Mouse (Mus musculus) urinary bladder, postnatal 10 days (tissue): ENCODE measurements around the gene Acot6.

ENCODE experiments used
- DNase-seq: peaks from one replicate; pipeline ENCODE4 v3.0.0; 2022; ENCODE audit warnings: low spot score

Gene Acot6

DNA sequence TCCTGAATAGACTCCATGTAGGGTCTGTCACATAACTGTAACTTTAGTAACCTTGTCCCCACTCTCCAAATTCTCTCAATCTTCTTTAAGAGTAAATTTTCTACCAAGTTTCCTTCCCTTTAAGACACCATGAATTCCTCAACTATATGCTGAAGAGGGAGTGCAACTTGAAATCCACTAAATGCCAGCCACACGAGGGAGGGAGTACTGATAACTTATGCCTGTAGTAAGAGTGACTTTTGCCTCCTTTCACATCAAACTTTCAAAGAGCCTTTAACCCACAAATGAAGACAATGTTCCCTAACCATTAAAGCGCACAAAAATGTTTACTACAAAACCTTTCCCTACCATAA lies 1.0 kb downstream of the Acot6 start:
- no peak for DNase-seq

DNA sequence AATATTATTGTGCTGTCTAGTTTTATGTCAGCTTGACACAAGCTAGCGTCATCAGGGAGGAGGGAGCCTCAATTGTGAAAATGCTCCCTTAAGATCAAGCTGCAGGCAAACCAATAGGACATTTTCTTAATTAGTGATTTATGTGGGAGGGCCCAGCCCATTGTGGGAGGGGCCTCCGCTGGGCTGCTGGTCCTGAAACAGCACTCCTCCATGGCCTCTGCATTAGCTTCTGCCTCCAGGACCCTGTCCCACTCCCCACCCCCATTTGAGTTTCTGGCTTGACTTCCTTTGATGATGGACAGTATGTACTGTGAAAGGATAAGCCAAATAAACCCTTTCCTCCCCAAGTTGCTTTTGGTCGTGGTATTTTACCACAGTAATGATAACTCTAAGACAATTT lies 6.6 kb downstream of the Acot6 start:
- DNase-seq = no peak

DNA sequence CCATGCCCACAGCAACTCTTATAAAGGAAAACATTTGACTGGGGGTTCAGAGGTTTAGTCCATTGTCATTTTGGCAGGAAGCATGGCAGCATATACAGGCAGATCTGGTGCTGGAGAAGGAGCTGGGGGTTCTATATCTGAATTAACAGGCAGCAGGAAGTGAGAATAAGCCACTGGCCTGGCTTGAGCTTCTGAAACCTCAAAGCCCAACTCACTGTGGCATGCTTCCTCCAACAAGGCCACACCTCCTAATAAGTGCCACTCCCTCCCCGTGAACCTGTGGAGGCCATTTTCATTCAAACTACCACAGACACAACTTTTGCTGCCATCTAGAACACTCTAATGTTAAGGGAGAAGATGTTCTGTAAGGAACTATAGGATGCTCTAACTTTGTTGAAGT lies 7.2 kb downstream of the Acot6 start:
- no peak for DNase-seq

DNA sequence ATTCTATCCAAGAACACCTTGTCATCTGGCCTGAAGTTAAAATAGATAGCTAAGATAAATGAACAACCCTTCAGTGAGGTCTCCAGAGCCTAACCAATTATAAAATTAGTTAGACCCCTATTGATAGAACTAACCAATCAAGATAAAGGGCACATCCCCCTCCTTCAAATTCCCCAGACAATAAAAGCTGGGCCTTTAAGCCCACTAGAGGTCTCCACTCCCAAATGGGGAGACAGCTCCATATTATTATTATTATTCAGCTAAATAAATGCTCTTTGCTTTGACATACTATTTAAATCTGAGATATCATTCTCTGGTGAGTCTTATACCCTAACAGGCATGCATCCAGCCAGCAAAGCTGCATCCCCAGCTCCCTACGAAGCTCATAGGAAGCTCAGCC lies 9.5 kb downstream of the Acot6 start:
- no peak for DNase-seq

DNA sequence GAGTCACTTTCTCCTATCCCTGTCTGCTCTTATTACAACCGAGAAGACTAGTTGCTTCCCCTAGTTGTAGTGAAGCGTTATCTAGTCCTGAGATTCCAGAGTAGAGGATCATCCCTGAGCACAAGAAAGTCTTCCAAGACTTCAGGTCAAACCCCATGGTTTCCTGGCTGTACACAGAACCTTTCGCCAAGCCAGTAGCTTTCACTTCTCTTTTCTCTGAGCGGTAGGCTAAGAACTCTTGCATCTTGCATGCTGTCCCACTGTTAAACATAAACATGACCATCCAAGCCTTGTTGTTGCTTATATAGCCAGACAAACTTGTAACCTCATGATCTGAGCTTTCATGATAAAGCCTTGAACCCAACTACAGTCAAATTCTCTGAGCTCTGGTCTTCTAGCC lies 10.4 kb downstream of the Acot6 start:
- no peak for DNase-seq

DNA sequence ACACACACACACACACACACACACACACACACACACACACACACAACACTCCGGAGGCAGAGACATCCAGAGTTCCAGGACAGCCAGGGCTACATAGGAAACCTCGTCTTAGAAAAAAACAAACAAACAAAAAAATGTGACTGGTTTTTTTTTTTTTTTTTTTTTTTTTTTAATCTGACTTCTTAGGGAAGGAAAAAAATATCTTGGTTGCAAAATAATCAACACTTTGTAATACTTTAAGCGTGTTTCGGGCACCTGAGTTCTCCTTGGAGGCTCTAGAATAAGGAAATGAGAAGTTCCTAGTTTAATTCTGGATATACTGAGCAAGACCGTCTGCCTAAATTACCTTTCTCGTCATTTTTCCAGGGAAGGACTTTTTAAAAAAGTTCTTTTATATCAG lies 13.2 kb downstream of the Acot6 start:
- DNase-seq = no peak

DNA sequence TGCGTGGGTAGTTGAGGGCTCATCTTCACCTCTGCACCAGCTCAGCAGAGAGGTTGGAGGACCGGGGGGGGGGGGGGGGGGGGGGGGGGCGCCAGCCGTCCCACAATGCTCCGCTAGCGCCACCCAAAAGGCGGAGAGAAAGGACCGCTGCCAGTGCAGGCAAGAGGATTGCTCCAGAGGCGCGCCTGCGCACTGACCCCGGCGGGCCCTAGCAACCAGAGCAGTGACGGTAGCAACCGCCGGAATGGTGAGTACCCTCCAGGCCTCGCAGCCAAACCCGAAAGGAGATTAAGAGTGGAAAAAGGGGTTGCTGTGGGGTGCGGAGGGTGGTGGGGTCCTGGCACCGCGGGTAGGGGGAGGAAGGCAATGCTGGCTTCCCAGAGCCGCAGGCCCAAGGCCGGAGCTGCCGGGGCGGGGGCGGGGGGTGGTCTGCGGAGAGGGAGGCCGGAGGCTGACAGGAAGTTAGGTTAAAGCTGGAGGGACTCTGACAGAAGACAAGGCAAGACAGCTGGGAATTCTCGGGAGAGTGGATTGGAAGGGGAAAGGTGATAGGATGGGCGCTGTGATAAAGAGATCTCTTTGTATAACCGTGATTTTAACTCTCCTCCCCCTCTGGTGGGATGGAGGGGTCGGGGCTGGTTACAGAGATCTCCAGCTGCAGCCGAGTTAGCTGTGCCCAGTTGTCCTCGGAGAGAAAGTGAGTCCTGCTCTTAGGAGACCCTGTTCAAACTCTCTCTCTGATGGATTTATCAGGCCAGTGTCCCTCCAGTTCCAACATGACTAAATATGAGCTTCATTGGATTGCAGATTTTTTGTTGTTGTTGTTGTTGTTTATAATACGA lies 13.9 kb downstream of the Acot6 start, which contains the start of gene Dnal1:
TSS of gene Dnal1 (plus strand) at position 214 of the 842 bp plus-strand sequence.
- DNase-seq = peak; percentile 63

DNA sequence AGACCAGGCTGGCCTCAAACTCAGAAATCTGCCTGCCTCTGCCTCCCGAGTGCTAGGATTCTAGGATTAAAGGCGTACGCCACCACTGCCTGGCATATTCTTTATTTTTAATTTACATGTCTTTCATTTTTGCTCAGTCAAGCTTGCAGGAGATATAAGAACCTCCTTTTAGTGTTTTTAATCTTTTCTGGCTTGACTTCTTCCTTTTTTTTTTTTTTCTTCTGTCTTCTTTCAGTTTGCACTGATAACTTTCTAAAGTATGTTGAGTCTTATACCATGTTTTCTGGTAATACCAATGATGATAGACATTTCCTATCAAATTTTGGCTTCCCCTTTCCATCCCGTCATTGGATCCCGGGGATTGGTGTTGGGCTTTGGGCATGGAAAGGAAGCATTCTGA lies 19.1 kb downstream of the Acot6 start:
- DNase-seq = no peak

DNA sequence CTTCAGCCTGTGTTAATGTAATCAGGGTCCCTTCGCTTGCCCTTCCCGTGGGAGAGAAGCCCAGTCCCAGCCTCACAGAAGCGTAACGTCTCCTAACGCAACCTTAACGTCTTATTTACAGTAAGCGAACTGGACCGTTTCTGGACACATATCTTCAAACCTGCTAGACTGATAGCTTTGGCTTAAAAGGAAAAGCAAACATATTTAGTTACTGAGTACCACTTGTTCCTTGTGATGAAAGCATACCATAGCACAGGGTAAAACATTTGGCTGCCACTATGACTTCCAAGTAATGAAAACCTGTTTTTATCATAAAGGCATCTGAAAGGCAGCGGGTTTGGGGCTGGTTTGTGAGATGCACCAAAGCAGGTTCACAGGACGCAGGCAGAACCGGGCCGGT lies 25.4 kb downstream of the Acot6 start:
- DNase-seq = no peak

DNA sequence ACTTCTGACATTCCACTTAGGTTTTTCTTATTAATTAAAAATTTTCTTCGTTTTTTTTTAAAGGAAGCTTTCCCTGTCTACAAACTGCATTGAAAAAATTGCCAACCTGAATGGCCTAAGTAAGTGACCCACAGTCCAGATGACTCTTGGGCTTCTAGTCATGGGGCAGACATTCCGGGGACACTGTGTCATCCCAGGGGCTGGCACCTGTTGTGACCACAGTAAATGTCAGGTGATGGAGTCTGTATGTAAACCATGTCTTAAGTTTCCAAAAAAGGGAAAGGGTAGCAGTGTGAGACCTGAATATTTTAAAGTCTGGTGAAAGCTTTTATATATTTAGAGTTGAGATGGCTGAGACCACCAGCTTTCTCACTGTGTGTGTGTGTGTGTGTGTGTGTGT lies 26.4 kb downstream of the Acot6 start:
- no peak for DNase-seq

DNA sequence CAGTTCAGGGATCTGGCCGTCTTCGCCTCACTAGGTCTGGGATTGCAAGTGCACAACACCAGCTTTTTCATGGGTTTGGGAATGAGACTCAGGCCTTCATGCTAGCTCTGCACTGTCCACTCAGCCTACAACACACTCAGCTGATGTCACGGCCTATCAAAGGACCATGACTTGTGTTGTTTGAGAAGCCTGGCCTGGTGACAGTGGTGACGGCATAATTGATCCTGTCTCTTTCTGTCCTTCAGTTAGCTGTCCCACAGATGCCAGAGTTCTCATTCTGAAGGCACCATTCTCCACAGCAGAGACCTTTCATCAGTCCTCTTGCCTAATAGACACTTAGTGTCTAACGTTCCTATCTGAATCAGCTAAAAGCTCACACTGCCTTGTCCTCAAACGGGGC lies 28.1 kb downstream of the Acot6 start:
- no peak for DNase-seq

DNA sequence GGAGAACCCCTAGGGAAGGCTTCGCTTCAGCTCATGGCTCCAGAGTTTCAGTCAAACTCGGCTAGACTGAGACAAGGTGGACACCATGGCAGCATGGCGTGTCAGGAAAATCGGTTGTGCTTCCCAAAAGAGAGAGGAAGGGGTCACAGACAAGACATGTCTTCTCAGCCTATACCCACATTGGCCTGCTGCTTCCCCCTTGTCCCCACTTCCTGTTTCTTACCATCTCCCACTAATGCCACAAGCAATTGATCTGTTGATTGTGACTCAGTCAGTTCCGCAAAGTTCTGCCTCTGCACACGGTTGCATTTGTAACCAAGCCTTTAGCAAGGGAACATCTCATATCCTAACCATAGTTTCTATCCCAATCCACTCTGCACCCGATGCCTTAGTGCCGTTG lies 29.5 kb downstream of the Acot6 start:
- DNase-seq = no peak

DNA sequence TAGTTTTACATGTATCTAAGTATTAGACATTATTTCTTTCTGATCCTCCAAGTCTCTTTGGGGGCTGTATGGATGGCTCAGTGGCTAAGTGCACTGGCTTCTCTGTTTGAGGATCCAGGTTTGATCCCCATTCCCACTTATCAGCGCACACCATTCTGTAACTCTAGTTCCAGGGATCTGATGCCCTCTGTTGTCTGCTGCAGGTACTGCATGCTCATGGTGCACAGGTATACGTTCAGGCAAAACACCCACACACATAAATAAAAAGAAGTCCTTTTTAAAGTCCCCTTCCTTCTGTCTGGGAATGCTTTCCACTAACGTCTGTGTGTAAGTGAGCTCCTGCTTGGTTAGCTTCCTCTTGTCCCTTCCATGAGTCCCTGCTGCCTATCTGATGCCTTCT lies 31.8 kb downstream of the Acot6 start:
- DNase-seq = no peak

DNA sequence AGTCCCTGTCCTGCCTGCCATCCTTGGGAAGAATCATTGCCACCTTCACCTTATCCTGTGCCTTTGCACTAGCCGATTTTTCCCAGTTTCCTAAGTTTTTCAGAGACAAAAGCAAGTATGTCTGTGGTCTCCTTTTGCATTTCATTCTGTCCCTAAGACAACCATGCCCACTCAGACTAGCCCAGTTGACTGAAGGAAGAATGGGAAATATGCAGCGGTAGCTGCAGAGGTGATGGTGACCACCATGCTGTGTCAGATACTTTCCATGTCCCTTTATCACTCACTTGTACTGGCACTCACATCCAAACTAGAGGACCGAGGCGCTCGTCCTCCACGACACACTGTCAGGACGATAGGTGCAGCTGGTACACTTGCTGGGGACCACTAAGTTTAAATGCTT lies 36.7 kb downstream of the Acot6 start:
- no peak for DNase-seq

DNA sequence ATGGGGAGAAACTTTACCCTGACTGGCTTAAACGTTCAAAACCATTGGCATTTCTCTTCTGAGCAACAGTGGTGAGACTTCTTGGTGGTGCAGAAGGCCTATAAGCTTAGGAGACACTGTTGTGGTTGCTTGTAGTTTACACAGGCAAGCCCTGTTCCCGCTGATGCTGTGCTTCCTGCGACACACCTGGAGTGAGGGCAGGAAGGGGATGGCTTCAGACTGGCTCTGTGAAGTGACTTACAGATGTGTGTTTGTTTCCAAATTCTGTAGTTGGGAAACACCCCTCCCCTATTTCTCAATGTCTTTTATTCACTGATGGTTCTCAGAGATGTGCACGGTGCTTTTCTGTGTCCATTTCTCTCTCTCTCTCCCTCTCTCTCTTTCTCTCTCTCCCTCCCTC lies 39.7 kb downstream of the Acot6 start:
- no peak for DNase-seq

DNA sequence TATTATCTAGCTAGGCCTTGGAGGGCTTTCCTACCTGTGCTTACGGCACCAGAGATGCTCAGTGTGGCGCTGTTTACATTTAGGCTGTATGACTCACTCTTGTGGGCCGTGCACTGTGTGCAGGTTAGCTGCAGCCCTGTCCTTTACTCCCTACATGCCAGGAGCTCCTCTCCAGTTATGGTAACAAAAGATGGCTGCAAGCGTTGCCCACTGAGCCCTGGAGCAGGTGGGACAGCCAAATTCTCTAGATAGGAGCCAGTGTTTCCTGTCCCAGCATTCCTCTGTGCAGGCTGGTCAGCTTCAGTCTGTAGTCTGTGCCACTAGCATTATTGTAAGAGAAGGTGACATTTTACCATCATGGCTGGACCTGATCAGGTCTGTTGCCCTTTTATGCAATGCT lies 40.8 kb downstream of the Acot6 start:
- DNase-seq = no peak

DNA sequence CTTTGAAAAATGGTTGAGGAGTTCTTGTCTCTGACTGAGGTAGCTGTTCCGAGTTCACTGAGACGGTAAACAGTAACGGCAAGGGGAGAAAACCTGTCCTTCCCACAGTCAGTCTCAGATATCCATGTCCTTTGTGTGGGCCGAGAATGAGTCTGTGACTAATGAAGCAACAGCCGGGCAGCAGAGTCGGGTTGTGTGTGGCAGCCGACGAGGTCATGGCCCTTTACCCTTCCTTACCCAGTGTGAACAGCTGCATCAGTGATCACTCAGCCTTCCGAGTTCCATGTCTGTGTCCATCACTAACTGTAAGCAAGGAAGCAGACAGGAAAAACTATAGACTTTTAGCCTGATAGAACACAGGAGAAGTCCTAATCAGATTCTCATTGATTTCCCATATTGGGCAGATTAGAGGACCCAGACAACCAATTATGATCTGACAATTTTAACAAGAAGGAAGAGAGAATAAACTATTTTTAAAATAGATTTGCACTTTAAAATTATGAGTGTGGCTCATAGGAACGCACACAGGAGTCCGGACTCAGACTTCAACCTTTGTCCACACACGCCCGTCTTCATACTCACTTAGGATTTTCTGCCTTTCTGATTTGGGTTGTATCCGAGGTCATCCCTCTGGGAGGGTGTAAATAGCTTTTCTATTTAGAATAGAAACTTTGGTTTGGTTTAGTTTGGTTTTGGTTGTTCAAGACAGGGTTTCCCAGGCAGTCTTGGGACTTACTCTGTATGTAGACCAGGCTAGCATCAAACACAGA lies 42.0 kb downstream of the Acot6 start:
- no peak for DNase-seq

DNA sequence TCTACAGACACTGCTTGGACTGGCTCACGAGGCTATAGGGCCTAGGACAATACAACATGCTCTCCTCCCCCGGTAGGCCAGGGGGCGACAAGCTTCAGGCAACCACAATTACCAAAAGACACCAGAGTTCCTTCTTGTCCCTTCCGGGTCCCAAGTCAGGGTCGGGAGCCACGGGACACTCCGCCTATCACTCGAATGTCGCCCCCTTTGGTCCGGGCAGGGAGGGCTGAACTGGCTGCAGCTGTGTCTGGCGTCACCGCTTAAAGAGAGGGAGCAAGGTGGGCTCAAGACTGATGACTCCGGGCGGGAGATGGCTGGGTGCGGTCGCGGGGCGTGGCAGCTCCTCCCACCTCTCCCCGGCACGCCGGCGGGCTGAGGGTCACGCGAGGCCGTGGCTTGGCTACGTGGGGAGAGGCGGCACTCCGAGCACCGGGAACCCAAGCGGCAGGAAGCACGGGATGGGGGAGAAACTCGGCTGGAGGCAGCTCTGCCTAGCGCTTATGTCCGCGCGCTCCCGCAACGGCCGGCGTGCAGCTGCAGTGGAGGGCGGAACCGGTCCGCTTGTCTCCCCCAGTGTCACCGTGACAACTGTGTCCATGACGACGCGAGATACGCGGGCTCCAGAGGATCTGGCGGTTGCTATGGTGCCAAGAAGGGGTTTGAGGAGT lies 47.6 kb downstream of the Acot6 start, which contains the start of gene Pnma1:
TSS of gene Pnma1 (minus strand) at position 536 of the 668 bp plus-strand sequence.
- no peak for DNase-seq

DNA sequence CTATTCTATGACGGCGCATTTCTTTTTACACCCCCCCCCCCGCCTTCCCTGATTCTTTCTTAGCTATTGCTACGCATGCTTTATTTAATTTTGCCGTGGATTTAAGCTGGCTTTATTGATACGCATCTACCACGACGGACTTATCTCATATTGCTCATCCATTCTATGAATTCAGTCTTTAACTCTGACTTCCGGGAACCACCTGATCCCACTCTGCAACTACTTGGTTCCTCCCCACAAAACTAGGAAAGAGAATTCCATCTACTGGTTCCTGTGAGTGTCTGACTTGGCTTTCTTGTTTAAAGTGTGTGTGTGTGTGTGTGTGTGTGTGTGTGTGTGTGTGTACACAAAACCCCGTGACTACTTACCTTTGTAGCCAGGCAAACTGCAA lies 48.2 kb downstream of the Acot6 start:
- no peak for DNase-seq

DNA sequence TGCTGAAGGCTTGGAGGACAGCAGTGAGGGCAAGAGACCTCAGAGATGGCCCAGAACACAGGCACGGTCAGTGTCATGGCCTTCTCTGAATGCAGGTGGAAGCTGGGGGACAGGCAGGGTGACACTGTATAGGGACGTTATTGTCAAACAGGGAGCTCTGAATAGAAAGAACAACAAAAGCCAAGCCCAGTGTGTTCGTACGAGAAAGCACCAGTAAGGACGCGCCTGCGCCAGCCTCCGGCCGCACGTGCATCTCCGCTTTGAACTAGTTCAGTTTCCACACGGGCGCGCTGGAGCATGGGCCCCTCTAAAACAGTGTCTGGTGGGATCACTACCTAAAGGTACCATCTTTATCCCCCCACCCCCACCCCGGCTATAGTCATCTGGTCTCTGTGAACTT lies 49.5 kb downstream of the Acot6 start:
- no peak for DNase-seq

DNA sequence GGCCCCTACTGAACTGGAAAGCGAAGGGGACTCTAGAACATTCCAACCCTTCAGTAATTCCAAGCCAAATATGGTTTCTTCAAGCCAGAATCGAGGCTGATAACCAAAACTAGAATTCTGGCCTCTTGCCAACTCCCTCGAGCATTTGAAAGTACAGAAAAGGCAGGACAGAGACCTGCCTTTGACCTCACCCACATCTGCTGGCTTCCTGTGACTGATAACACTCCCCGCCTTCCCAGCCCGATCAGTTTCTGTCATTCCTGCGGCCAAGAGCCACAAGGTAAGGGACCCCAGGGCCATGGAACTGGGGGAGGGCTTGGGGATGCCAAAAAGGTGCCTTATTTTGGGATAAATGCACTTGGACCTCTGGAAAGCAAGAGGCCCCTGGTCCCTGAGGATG lies 50.5 kb downstream of the Acot6 start:
- no peak for DNase-seq

DNA sequence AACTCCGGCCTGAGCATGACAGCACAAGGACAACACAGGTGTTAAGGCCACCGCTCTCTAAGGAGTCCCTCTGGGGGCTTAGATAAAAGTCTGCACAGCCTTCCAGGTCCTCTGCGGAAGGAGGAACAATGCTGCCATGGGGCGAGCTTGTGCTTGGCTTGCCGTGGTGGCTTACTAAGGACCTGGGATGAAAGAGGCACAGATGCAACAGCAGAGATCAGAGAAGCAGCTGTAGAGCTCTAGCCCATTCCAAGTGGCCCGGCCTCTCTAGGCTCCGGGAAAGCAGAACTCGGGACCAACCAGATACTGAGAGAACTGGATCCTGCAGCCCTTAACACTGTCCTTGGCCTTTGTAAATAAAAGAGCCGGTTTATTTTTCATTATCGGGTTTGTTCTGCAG lies 51.5 kb downstream of the Acot6 start:
- DNase-seq = no peak
